Mouse (Mus musculus): ENCODE data around the gene Phospho2.

DNA sequence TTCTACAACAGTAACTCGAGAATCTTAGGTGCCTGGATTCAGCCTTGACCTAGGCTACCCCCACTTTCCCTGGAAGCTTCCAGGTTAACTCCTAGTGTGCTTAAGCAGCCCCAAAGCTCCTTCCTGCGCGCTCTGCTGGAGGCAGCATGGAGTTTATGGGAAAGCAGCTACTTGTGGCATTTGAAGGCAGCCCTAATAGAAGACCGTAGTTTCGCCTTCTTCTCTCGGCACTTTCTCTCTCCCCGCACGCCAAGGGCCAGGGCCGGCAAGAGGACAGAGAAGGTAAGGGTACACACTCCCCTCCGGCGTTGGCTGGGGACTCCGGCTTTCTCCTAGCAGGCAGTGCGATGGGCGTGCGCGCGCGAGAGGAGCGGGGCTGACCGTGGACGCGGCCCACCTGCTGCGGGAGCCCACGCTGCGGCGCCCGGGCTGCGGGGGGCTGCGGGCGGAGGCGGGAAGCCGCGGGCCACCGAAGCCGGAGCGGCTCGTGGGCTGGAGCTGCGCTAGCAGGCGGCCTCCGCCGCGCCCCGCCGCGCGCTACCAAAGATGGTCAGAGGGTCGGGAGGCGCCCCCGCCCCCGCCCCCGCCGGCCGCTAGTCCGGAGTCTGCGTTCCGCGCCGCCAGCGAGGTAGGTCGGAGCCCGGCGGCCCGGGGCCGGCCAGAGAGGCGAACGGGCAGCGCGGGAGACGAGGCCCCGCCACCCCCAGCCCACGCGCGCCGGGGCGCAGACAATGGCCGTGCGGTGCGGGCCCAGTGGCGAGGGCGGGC is 33.1 kb downstream of the Phospho2 start:
- TF ChIP-seq GATA1 (IDR thresholded peaks at IDR 0.05; ENCODE audit: borderline replicate concordance, low read length) (no peak), FLI1 (IDR thresholded peaks at IDR 0.05; ENCODE audit: low read length) (no peak)
